Mouse (Mus musculus): ENCODE measurements around the gene Sstr5. TPM values are rescaled to one million over a fixed set of nuclear protein-coding genes. Genes with fewer than 3 reads are reported as not detected.

Sstr5 gene
- not detected for total RNA-seq (2021)
- not detected in 2 replicates for polyA plus RNA-seq (2012; rRNA removed)
- long read RNA-seq = 0 reads

DNA sequence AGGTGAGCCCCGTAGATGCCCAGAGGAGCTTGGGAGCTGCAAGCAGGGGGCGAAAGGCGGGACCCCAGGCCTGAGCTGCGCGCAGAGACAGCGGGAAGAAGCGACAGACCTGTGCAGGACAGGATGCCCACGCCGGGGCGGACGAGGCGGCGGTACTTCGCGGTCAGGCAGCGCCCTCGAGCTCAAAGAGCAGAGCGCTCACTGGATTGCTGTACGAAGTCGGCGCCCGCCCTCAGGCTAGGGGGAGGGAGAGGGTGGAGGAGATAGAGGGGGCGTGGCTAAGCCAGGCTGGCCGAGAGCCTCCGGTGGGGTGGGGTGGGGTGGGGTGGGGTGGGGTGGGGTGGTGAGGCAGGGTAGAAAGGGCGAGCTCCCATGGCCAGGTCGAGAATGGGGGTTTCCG is at the start of gene Sstr5:
Sstr5 (minus strand) TSS at position 276 of the 400 bp plus-strand sequence.
- TF ChIP-seq EP300 (IDR thresholded peaks at IDR 0.05; ENCODE audit: insufficient read depth, low read depth, low read length) (no peak), CTCF (IDR thresholded peaks at IDR 0.05) (no peak), POLR2A (IDR thresholded peaks at IDR 0.05; ENCODE audit: insufficient read depth, low read depth, low read length) (no peak)
- Histone ChIP-seq H3K4me1 (ENCODE audit: control insufficient read depth, insufficient read depth, low read length) (no peaks in the 10 kb centered on the region), H3K27ac (no peak within 1 kb of the TSS), H3K27me3 (ENCODE audit: control insufficient read depth, insufficient read depth, low read length) (peaks cover 7% of the 10 kb centered on the region; the same call in 1 of the 2 replicates), H3K36me3 (ENCODE audit: control insufficient read depth, insufficient read depth, low read length) (no peaks in the 10 kb centered on the region), H3K4me3 (no peak within 1 kb of the TSS), H3K79me2 (replicated peaks; ENCODE audit: control insufficient read depth, insufficient read depth, low read length) (no peaks in the 10 kb centered on the region), H3K9ac (ENCODE audit: low read depth, low read length) (no peak within 1 kb of the TSS)
- intact Hi-C loops (cut with DNase I) = no loop called here
- no peak for DNase-seq
- WGBS = 2% methylated on average over 27 of the region's 28 CpGs

DNA sequence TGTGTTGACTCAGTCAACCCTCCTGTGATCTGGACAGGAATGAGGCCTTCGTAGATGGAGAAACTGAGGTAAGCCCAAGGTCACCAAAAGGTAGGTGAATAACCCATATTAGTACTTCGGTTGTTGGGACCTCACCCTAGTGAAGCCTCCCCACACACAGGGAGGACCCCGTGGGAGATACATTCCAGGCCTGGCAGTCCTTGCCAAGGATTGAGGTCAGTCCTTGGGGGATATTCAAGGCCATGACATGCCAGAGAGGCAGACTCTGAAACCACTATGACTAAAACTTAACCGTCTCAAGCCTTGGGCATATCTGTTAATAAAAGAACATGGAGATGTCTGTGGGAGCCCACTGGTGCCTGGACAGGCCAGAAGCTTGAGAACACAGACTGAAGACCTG is 44.7 kb upstream of the Sstr5 start:
- no peaks in the 10 kb centered on the region for H3K27me3 ChIP-seq (ENCODE audit: control insufficient read depth, insufficient read depth, low read length)
- 65% methylated on average over 4 of the region's 4 CpGs for WGBS
- no peaks in the 10 kb centered on the region for H3K79me2 ChIP-seq (replicated peaks; ENCODE audit: control insufficient read depth, insufficient read depth, low read length)
- H3K9ac ChIP-seq (ENCODE audit: low read depth, low read length) = no peak overlapping the region
- DNase-seq = no peak
- no peak overlapping the region for H3K4me3 ChIP-seq
- intact Hi-C loops (cut with DNase I) = no loop called here
- H3K27ac ChIP-seq = no peak overlapping the region
- no peaks in the 10 kb centered on the region for H3K4me1 ChIP-seq (ENCODE audit: control insufficient read depth, insufficient read depth, low read length)
- no peak for TF ChIP-seq EP300 (IDR thresholded peaks at IDR 0.05; ENCODE audit: insufficient read depth, low read depth, low read length)
- TF ChIP-seq CTCF (IDR thresholded peaks at IDR 0.05) = no peak
- no peak for TF ChIP-seq POLR2A (IDR thresholded peaks at IDR 0.05; ENCODE audit: insufficient read depth, low read depth, low read length)
- H3K36me3 ChIP-seq (ENCODE audit: control insufficient read depth, insufficient read depth, low read length) = no peaks in the 10 kb centered on the region

DNA sequence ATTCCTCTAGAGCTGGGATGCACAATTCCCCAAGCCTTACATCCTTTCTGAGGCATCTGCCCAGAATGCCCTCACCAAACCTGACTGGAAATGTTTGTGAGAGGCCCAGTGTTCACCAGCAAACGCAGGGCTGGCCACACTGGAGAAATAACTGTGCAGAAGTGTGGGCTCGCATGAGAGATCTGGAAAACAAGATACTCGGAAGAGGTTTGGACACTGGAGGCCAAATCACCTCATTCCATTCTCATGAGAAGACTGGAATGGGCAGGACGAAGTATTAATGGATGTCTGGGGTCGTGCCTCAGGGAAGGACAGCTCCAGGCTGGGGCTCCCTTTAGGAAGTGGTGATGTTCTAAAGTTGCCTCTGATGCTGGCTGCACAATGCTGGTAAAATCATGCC is 43.6 kb upstream of the Sstr5 start:
- DNase-seq = no peak
- TF ChIP-seq EP300 (IDR thresholded peaks at IDR 0.05; ENCODE audit: insufficient read depth, low read depth, low read length) (no peak), POLR2A (IDR thresholded peaks at IDR 0.05; ENCODE audit: insufficient read depth, low read depth, low read length) (no peak), CTCF (IDR thresholded peaks at IDR 0.05) (no peak)
- H3K4me3 ChIP-seq = no peak overlapping the region
- H3K36me3 ChIP-seq (ENCODE audit: control insufficient read depth, insufficient read depth, low read length) = no peaks in the 10 kb centered on the region
- intact Hi-C loops (cut with DNase I) = no loop called here
- H3K27me3 ChIP-seq (ENCODE audit: control insufficient read depth, insufficient read depth, low read length) = no peaks in the 10 kb centered on the region
- WGBS = 63% methylated on average over 5 of the region's 5 CpGs
- H3K9ac ChIP-seq (ENCODE audit: low read depth, low read length) = no peak overlapping the region
- no peak overlapping the region for H3K27ac ChIP-seq
- no peaks in the 10 kb centered on the region for H3K4me1 ChIP-seq (ENCODE audit: control insufficient read depth, insufficient read depth, low read length)
- no peaks in the 10 kb centered on the region for H3K79me2 ChIP-seq (replicated peaks; ENCODE audit: control insufficient read depth, insufficient read depth, low read length)

DNA sequence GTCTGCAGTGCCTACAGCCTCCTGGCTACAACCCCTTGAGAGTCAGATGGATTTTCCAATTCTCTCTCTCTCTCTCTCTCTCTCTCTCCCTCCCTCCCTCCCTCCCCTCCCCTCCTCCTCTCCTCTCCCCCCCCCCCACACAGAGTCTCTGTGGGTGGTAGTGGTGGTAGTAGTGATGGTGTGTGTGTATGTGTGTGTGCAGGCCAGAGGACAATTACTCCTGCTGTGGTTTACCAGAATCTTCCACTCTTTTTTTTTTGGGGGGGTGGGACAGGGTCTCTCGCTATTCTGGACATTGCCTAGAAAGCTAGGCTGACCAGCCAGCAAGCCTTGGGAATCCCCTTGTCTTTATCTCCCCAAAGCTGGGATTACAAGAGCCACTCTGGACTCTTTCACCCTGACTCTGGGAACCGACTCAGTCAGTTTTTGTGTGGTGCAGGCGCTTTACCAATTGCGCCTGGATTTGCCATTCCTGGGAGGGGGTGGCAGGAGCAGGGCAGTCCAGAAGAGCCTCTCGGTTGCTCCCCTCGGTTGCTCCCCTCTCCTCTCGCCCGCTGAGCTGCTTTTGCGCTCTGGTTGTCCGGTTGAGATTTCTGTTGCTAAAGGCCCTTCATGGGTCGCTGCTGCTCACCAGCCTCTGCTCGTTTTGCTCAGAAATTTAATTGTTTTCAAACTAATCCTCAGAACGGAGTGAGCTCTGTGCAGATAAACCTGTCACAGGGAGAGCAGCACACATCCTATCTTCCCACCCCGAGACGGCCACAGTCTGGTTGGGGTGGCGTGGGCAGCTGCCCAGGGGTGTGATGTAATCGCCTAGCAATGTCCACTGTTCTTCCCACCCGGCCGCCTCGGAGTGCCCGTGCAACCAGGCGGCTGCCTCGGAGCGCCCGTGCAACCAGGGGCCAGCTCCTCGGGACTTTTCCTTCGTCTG is 42.1 kb upstream of the Sstr5 start:
- Histone ChIP-seq H3K36me3 (ENCODE audit: control insufficient read depth, insufficient read depth, low read length) (no peaks in the 10 kb centered on the region), H3K4me1 (ENCODE audit: control insufficient read depth, insufficient read depth, low read length) (no peaks in the 10 kb centered on the region), H3K79me2 (replicated peaks; ENCODE audit: control insufficient read depth, insufficient read depth, low read length) (no peaks in the 10 kb centered on the region), H3K9ac (ENCODE audit: low read depth, low read length) (no peak overlapping the region), H3K4me3 (no peak overlapping the region; the same call in 1 of the 2 replicates), H3K27ac (no peak overlapping the region), H3K27me3 (ENCODE audit: control insufficient read depth, insufficient read depth, low read length) (no peaks in the 10 kb centered on the region)
- WGBS = 21% methylated on average over 27 of the region's 27 CpGs
- TF ChIP-seq POLR2A (IDR thresholded peaks at IDR 0.05; ENCODE audit: insufficient read depth, low read depth, low read length) (no peak), EP300 (IDR thresholded peaks at IDR 0.05; ENCODE audit: insufficient read depth, low read depth, low read length) (no peak), CTCF (IDR thresholded peaks at IDR 0.05) (no peak)
- DNase-seq = peak; percentile 51 to 59
- intact Hi-C loops (cut with DNase I) = no loop called here

DNA sequence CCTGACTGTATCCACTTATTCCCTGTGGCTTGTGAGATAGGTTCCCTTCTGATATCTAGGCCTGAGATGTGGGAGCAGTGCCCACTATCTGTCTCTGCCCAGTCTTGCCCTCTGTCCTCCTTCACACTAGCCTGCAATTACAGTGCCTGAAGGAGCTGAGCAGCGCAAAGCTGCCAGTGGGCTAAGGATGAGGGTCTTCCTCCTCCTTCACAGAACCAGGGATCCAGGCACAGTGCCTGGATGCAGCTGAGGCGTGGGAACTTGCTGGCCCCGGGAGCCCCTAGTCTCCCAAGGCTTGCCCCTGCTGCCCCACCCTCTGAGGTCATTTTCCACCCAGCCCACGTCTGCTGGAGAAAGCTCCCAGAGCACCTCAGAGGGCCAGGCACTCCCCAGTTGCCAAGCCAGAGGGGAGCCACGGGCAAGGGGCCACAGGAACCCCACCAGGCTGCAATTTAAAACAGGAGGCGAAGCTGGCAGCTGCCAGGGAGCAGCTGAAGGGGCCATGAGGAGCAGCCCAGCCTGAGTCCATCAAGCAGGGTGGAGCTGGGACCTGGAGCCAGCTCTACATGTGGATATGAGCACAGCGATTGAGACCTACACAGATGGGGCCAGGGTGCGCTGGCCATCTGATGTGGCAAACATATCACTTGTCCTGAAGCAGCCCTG is 33.4 kb upstream of the Sstr5 start:
- 59% methylated on average over 8 of the region's 8 CpGs for WGBS
- TF ChIP-seq CTCF (IDR thresholded peaks at IDR 0.05) (no peak), EP300 (IDR thresholded peaks at IDR 0.05; ENCODE audit: insufficient read depth, low read depth, low read length) (no peak), POLR2A (IDR thresholded peaks at IDR 0.05; ENCODE audit: insufficient read depth, low read depth, low read length) (no peak)
- no peak overlapping the region for H3K4me3 ChIP-seq
- H3K27ac ChIP-seq = no peak overlapping the region
- intact Hi-C loops (cut with DNase I) = no loop called here
- H3K79me2 ChIP-seq (replicated peaks; ENCODE audit: control insufficient read depth, insufficient read depth, low read length) = no peaks in the 10 kb centered on the region
- H3K4me1 ChIP-seq (ENCODE audit: control insufficient read depth, insufficient read depth, low read length) = no peaks in the 10 kb centered on the region
- H3K27me3 ChIP-seq (ENCODE audit: control insufficient read depth, insufficient read depth, low read length) = no peaks in the 10 kb centered on the region
- DNase-seq = peak; percentile 27 to 33
- no peaks in the 10 kb centered on the region for H3K36me3 ChIP-seq (ENCODE audit: control insufficient read depth, insufficient read depth, low read length)
- no peak overlapping the region for H3K9ac ChIP-seq (ENCODE audit: low read depth, low read length)

DNA sequence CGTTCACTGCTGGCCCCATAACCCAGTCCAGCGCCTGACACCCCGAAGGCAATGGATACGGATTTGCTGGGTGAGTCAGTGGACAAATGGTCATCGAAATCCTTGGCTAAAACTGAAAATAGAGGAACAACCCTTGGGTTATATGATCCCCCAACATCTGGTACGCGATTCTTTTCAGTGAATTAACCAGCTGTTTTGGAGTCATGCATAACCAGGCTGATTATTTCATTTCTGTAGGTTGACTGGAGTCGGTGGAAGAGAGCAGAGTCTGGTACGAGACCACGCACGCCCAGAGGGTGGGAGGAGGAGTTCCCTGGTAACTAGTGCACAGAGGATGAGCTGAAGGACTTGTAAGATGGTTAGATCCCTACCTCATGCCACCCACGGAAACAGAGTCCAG is 25.0 kb upstream of the Sstr5 start:
- no peaks in the 10 kb centered on the region for H3K79me2 ChIP-seq (replicated peaks; ENCODE audit: control insufficient read depth, insufficient read depth, low read length)
- H3K9ac ChIP-seq (ENCODE audit: low read depth, low read length) = no peak overlapping the region
- TF ChIP-seq EP300 (IDR thresholded peaks at IDR 0.05; ENCODE audit: insufficient read depth, low read depth, low read length) (no peak), CTCF (IDR thresholded peaks at IDR 0.05) (no peak), POLR2A (IDR thresholded peaks at IDR 0.05; ENCODE audit: insufficient read depth, low read depth, low read length) (no peak)
- DNase-seq = no peak
- no peak overlapping the region for H3K27ac ChIP-seq
- no peaks in the 10 kb centered on the region for H3K36me3 ChIP-seq (ENCODE audit: control insufficient read depth, insufficient read depth, low read length)
- no peaks in the 10 kb centered on the region for H3K27me3 ChIP-seq (ENCODE audit: control insufficient read depth, insufficient read depth, low read length)
- WGBS = 83% methylated on average over 12 of the region's 12 CpGs
- intact Hi-C loops (cut with DNase I) = no loop called here
- H3K4me1 ChIP-seq (ENCODE audit: control insufficient read depth, insufficient read depth, low read length) = no peaks in the 10 kb centered on the region
- H3K4me3 ChIP-seq = no peak overlapping the region

Measured in heart, adult 2 months (tissue).